Mouse (Mus musculus): ENCODE data around the gene Gpatch2l.

The Gpatch2l gene

DNA sequence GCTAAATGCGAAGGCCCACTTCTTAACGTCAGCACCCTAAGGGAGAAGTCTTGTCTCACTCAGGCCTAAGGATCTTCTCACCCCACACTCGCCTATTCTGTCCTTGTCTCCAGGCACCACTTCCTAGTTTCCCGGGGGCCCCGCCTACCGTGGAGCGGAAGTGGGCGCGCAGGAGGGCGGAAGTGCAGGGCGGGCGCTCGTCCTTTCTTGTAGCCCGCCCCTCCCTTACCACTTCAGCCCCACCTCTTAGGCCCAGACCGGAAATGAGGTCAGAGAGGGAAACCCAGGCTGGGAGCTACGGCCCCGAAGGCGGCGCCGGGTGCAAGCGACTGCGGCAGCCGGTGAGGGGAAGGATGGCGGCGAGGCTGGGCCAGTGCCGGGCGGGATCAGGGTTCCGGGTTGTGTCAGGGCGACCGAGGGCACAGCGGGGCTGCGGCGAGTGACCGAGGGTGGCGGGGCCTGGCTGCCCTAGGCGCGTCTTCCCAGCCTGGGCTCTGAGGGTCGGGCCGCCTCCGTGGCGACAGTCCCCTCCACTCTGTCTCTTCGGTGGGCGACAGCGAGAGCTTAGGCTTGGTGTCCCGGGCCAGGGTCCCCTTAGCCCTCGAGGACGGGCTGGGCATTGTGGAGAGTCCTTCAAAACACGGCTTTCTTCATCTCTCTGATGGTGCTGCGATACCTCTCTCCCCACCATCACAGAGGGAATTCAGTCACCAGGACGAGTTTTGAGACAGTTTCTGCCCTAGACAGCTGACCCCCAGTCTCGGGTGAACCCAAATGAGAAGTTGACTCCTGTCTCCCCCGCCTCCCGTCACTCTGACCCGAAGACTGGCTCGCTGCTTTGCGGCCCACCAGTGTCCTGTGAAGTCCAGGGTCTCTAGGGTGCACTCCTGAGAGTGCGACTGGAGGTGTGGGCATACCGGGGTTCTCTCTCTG is at the start of gene Gpatch2l:
TSS of gene Gpatch2l (plus strand) at position 255 of the 933 bp plus-strand sequence.
- DNase-seq: peak; percentile 97

DNA sequence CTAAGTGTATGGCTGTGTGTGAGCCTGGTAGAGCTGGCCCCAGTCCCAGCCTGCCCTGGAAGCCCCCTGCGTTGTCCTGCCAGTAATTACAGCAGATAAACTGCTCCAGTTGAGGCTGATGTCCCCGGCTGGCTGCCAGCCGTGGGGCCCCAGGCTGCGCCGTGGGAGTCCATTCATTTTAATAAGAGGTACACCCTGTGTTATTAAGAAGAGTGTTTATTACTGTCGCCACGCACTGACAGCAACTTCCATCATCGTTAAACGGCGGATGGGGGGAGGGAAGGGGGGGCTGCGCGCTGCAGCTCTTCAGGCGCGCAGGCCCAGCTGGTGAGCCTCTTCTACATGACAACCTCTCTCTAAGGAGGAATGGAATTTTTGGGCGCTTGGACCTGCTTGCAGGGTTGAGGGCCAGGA is 49.6 kb upstream of the Gpatch2l start:
- no peak for DNase-seq

DNA sequence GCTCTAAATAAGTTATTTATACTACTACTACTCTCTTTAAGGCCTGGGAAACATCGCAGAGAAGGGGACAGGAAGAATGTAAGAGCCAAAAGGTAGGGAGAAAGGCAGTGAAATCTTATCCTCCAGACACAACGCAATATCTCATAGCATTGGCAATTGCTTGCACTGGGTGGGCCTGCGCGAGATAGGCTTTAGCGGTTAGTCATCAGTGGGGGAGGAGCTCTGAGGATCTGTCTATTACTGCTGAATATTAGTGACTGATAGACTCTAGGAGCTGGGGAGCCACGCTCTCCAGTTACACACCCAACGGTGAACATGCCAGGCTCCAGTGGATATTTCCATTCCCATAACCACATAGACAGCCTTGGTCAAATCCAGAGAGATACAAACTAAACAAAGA is 44.7 kb upstream of the Gpatch2l start:
- DNase-seq: no peak

DNA sequence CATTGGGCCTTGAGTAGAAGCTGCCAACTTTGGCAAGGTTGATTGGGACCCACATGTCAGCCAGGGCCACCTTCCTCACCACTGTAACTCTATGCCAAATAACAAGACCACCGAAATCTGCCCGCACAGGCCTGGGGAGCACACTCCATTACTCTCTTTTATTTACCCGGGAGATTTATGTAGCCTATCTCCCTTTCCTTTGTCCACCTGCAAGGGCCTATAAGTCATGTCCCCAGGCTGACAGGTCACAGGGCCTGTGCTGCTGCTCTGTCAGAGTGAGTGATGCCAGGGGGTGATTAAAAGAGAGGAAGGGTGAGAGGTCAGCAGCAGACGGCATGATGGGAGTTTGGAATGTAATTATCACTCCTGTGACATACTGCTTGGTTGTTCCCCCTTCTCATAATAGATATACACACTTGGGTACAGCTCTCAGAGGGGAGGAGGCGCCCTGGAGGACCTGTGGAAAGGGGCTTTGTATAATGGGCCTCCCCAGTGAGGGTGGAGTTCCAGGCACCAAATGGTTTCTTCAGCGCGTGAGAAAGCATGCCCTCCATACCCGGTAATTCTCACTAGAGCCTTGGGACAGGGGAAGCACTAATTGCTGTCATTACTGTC is 38.1 kb upstream of the Gpatch2l start:
- DNase-seq: no peak

DNA sequence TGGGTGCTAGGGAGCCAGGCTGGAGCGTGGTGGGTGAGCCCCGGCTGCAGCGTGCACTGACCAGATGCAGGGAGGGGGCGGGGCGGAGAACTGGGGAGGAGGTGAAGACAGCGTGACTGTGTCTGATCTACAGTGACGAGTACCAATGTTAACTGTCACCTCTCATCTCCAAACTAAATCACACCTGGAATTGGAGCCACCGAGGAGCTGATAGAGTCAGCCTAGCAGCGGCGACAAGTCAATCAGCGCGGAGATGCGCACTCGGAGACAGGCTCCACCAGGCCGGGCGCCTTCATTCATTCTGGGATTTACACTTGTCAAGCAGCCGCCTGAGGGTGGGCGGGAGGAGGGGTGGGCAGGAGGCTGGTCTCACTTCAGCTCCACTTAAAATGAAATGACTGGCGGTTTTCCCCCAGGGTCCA is 30.5 kb upstream of the Gpatch2l start:
- DNase-seq: no peak

DNA sequence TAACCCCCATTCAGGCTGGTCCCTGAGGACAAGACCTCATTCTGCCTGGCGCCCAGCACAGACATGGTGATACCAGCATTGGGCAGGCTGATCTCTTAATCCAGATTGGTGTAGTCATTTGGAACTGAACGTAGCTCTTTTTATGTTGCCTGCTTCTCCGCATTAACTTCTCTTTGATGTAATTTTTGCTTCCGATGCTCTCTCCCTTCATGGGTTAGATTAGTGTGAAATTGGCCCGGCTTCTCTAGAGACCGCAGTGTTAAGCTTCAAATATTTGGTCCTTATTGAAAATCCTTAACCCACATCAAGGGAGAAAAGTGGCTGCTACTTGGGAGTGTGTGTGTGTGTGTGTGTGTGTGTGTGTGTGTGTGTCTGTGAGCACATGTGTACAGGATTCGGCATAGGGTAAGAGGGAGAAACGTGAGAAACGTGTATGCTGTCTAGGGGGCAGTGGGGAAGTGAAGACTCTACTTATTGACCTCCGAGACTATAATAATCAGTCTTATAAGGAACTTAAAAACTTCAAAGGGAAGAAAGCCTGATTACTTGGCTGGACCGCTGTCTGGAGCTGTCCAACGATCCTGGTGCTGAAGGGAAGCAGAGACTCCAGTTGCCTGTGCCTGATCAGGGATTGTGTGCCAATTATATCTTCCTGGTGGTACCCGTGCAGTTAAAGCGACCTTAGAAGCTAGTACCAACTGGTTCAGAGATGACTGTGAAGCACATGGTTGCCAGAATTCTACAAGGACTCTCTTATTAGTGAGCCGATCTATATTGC is 28.8 kb upstream of the Gpatch2l start:
- DNase-seq: no peak

DNA sequence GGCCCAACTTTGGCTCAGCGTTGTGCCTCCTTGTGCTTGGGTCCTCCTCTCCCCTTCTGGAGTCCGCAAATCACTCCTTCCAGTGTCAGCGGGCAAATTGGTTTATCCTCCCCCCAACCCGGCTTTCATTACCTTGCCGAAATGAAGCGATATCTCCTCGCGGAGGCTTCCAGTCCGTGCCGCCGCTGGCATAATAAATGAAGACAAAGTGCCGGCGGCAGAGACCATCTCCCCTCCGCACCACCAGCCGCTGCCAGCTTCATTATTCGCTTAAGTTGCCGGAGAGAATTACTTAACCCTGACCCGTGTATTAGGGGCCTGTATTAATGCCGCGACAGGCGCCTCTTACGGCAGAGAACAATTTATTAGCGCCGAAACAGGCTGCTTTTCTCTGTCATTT is 27.5 kb upstream of the Gpatch2l start:
- DNase-seq: no peak

DNA sequence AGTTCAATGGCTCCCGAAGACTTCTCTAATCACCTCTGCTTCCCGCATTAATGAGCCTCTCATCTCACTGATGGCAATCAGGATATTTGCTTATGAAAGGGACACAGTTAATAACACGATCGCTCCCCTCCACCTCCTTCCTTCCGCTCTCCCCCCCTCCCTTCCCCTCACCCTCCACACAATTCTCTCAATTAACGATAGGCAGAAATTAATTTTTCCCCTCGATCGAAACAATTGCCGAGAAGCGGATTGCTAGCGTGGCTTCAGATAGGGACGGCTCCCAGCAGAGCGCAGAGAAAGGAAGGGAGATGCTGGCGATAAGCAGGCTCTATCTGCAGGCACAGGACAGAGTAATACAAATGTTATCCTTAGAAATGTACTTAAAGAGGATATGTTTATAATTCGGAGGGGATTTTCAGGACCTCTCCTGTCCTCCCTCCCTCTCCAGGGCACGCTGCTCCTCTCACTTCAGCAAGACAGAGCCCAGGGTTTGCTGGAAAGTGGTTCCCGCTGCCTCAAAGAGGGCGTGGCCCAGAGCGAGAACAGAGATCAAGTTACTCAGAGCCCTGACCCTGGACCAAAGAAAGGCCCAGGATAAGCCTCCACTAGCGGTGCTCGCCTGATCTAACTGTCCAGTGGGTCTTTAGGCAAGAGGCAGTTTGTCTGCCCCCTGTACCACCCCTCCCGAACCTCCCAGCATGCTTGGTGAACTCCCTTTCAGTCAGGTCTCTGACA is 24.8 kb upstream of the Gpatch2l start:
- no peak for DNase-seq

DNA sequence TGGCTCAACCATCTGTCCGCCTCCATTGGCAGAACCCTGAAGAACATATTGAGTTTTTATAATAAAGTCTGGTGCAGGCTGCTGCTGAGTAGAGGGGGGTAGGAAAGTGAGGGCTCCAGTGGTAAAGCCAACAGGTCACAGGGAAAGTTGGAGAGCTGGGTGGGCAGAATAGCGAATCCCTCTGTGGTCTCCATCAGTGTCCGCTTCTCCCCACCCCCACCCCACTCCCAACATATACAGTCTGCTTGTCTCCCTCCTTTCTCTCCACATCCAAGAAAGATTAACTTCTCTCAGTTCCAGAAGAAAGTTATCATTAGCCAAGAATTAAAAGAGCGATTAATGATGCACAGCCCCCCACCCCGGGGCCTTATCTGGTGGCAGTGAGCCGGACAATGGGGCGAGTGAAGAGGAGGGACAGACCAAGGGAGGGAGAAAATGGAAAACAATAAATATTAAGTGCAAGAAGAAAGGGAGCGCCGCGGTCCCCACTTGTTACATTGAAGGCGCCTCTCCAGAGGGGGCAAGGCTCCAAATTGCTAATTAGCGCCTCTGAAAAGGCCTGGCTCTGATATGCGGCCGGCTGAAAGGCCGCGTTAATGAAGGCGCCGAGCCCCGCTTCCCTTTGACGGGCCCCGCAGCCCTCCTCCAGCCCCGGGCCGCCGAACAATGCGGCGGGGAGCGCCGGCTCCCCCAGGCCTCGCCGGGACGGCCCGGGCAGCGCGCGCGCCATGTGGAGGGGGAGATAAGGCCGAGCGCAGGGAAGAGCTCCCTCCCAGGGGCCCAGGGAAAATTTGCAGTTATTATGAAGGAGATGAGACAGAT is 21.2 kb upstream of the Gpatch2l start:
- peak; percentile 13 for DNase-seq

DNA sequence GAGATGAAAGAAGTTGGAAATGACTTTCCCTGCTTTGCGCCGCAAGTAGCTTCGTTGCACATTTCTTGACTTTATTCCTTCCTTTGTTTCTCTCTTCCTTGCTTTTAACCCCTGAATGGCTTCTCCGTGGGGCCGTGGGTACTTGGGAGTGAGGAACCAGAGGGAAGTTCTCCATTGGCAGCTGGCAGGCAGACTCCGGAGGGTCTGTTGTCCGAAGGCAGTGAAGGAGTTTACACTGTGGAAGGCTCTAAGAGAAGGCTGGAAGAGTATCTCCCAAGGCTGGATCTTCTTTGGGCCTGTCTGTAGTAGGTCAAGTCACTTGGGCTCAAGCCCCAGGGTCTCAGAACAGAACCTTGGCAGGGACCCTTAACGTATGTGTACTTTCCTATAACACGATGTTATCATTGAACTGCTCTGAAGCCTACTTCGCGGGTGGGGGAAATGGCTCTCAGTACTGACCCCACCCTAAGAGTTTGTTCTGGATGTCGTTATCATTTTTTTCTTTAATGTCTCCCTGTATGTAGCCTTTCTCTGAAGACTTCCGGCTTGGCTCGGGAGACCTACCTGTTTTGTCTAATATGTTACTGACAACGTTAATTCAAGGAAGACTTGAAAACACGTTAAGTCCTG is 20.5 kb upstream of the Gpatch2l start:
- no peak for DNase-seq

DNA sequence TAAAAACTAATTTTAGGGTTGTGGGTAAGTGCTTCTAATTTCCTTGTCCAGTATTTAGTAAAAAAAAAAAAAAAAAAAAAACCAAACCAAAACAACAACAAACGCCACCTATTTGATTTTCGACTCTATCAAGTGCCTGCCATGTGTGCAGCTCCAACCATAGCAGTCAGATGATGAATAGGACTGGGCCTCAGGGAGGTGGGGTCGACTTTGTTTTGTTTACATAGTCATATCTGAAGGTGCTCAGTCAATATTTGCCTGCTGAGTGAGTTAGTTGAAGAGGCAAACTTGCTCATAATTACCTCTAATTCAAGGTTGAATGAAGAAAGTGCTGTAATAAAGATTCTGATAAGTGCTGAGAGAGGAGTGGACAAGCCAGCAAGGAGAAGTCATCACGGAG is 7.4 kb upstream of the Gpatch2l start:
- DNase-seq: no peak

DNA sequence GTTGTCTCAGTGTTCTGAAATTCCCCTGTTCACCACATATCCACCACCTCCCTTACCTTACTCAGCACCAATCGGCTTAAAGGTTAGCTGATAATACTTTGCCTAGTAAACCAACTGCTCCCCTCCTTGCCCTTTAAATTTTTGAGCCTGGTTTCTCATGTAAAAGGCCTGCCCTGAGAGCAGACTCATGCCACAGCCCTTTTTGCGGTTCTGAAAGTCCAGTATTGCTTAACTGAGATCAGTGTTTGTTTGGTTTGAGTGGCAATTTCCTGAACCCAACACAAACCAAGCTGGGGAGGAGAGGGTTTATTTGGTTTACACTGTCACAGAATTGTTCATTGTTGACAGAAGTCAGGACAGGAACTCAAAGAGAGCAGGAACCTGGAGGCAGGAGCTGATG is 2.9 kb upstream of the Gpatch2l start:
- DNase-seq: no peak

DNA sequence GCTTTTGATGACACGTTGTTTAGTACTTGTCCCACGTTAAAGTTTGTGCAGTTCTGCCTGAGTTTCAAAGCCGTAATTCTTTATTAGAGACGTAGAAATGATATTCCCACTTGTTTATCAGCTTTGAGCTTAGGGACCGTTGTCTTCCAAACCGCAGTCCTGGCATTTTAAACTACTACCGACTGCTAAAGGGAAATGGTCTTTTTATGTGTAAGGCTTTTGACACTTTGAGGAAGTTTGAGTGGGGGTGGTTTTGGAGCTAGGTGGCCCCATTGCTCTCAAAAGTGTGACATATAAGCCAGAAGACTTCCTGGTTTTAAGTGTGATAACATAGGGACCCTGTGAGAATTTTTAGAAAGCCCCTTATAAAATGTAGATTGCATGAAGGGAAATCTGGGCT is 905 bp downstream of the Gpatch2l start:
- DNase-seq: no peak

DNA sequence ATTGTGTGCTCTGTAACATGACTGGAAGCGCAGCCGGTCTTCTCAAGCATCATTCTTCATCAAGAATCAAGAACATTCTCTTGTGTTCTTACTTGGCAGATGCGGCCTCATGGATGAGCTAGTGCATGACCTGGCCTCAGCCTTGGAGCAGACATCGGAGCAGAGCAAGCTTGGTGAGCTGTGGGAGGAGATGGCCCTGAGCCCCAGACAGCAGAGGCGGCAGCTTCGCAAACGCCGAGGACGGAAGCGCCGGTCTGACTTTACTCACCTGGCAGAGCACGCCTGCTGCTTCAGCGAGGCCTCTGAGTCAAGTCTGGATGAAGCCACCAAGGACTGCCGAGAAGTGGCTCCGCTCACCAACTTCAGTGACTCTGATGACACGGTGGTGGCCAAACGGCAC is 2.3 kb downstream of the Gpatch2l start:
- DNase-seq: no peak

DNA sequence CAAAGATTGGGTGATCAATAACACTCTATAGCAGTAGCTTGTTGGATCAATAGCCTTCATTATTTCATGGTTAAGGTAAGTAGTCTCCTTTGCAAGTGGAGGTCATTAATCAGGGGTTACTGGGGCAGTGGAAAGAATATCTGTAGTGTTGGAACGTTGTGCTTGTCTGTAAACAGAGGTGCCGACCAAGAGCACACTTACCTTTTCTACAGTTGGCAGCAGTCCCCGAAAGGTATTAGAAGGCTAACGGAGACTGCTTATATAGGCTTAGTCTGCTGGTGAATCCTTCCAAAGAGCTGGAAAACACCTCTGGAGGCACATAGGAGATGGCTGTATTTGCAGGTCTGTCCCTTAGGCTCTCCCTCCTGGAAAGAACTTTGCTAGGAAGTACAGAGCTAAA is 8.5 kb downstream of the Gpatch2l start:
- no peak for DNase-seq

DNA sequence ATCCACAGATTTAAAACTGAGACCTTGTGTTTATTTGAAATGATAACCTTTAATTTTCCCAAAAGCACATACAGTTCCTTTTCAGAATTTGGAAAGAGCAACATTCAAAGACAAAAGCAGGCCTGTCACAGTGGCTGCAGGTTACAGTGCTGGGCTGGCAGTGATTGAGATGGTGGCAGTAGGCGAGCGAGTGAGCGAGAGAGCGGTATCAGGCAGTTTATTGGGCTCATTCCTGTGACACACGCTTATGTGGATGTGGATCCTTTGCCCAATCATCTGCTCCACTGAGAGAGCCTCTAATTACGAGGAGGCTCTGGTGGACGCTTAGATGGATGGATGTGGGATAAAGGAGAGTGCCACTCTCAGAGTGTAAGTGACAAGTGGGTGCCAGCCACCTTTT is 13.3 kb downstream of the Gpatch2l start:
- no peak for DNase-seq

DNA sequence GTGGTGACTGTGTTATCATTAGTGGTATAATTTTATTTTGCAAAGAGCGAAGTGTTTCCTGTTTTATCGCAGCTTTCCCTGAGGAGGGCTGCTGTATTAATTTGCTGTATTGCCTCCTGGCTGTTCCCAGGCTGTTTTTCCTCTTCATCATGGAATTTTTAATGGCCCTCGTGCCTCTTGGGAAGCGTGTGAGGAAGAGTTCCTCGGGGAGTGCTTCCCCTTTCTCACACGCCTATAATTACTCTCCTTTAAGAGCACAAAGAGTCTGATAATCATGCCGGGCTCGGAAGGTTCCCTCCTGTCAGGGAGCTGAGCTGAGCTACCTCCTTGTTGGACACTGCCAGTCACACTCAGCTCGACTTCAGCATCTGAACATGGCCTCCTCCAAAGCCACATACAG is 30.0 kb downstream of the Gpatch2l start:
- DNase-seq: no peak

DNA sequence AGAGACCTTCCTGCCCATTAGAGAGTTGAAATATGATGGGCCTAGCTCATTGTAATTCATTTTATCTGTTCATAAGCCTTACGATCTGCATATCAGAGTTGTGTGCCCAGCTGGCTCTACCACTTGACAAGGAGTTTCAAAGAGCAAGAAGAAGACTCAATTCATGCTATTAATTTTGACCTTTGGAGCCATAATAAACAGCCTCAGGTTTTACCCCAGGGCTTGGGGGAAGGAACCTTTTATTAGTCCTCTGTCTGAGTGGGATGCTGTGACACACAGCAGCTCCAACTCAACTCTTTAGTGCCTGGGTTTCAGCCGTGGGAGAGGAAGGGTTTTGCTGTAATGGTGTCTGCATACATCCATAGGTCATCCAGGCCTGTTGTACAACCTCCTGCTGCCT is 32.6 kb downstream of the Gpatch2l start:
- DNase-seq: no peak

DNA sequence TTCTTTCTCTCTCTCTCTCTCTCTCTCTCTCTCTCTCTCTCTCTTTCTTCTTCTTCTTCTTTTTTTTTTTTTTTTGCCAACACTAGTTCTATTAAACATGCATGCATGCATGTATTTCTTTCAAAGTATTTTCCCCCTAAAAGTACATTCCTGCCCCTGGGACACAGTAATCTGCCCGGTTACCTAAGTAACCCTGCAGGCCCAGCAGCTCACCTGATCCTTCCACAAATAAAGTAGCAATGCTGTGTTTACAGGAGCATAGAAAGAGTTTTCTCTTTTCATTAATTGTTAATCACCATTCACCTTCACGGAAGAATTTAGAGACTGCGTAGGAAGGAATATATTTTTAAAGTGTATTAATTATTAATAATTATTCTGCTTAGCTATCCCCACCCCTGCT is 34.1 kb downstream of the Gpatch2l start:
- no peak for DNase-seq

DNA sequence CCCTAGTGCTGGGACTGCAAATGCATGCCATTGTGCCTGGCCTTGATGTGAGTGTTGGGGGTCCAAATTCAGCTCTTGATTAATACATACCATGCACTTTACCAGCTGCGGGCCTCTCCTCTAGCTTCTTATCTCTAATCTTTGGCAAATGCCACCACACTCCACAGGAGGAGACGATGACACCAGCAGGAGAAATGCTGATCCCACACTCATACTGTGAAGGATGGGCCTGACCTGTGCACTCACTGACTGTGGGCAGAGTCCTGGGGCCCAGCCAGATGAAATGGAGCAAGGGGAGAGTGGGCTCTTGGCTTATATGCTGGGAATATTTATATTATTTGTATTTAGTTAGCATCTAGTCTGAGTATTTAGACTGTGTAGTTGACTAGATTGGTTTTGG is 34.8 kb downstream of the Gpatch2l start:
- no peak for DNase-seq

DNA sequence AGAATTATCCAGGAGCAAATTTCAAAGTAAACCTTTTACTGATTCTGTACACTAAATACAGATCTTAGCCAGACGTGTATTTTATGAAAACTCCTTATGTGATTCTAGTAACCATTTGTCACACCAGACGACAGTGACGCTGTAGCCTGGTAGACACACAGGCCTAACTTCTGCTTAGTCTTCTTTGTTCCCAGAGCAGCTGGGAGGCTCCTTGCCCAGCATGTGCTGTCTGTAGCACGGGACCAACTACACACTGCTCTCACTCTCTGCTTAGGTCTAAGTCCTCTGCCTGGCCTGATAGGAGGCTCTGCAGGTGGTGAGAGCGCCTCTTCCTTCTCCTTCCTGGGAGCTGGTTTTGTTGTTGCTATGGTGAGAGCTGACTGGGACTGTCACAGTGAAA is 35.2 kb downstream of the Gpatch2l start:
- peak; percentile 60 for DNase-seq

DNA sequence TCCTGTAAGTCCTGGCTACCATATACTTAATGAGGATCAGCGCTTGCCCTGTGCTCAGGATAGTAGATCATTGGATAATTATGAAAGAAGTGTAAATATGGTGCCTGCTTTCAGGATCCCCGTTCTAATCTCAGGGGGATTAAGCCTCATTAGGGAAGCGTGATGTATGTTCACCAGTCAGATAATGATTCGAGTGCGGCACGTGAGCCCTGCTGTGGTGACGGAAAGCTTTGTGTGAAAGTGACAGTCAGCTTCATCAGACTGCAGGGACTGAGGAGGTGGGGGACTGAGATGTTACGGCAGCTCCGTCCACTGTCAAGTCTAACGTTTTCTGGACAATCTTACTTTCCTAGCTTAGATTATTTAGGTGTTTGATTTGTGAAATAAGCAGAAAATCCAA is 38.3 kb downstream of the Gpatch2l start:
- DNase-seq: no peak
